Mouse (Mus musculus) testis, adult 2 months (tissue): ENCODE measurements around the gene Gabrd. TPM values are rescaled to one million over a fixed set of nuclear protein-coding genes. Genes with fewer than 3 reads are reported as not detected.

ENCODE experiments used
- H3K27ac ChIP-seq: fragments of 200-500 bp; 2 replicates; pipeline ENCODE4 v1.5.1; 2012; ENCODE audit warnings: low read depth, low read length; ENCODE audit not compliant: control insufficient read depth, insufficient read depth
- H3K27me3 ChIP-seq: fragments of 200-500 bp; 2 replicates; pipeline ENCODE4 v1.6.1; 2012; ENCODE audit warnings: mild to moderate bottlenecking, low read length, moderate library complexity; ENCODE audit not compliant: control insufficient read depth, insufficient read depth
- H3K36me3 ChIP-seq: fragments of 200-500 bp; 2 replicates; pipeline ENCODE4 v1.6.1; 2012; ENCODE audit warnings: mild to moderate bottlenecking, low read length; ENCODE audit not compliant: control insufficient read depth, insufficient read depth
- H3K4me1 ChIP-seq: fragments of 200-500 bp; 2 replicates; pipeline ENCODE4 v1.6.1; 2012; ENCODE audit warnings: low read length; ENCODE audit not compliant: control insufficient read depth, insufficient read depth
- H3K4me3 ChIP-seq: fragments of 200-500 bp; 2 replicates; pipeline ENCODE4 v1.5.1; 2012; ENCODE audit warnings: low read depth, mild to moderate bottlenecking, low read length, moderate library complexity, mixed read lengths; ENCODE audit not compliant: control insufficient read depth
- CTCF ChIP-seq: fragments of 200-500 bp; IDR thresholded peaks from 2 replicates; pipeline ENCODE4 v1.5.1; 2012; ENCODE audit warnings: low read depth, mild to moderate bottlenecking, inconsistent platforms, low read length, moderate library complexity; ENCODE audit not compliant: control insufficient read depth, insufficient read depth, insufficient replicate concordance
- POLR2A ChIP-seq: fragments of 200-500 bp; IDR thresholded peaks from 2 replicates; pipeline ENCODE4 v1.6.1; 2012; ENCODE audit warnings: low read depth, mild to moderate bottlenecking, inconsistent platforms, low read length, moderate library complexity; ENCODE audit not compliant: control insufficient read depth
- polyA plus RNA-seq: library from polyadenylated mRNA; depleted of rRNA; stranded (reverse); fragments of >200 nt; gene quantifications from 2 replicates; pipeline ENCODE4 v1.2.3, GENCODE M21; 2012; rRNA removed

Gabrd gene
- polyA plus RNA-seq, 1 experiment: 0.17 TPM

GRCm38 (mm10) chr4:155344299-155344600 is 53.7 kb downstream of the Gabrd start:
- Histone ChIP-seq H3K27me3 (no peaks in the 10 kb centered on the region; the same call in none of the 2 replicates), H3K27ac (no peak overlapping the region), H3K4me3 (no peak overlapping the region), H3K4me1 (peaks cover 11% of the 10 kb centered on the region), H3K36me3 (no peaks in the 10 kb centered on the region)
- TF ChIP-seq CTCF (no peak), POLR2A (no peak)

DNA sequence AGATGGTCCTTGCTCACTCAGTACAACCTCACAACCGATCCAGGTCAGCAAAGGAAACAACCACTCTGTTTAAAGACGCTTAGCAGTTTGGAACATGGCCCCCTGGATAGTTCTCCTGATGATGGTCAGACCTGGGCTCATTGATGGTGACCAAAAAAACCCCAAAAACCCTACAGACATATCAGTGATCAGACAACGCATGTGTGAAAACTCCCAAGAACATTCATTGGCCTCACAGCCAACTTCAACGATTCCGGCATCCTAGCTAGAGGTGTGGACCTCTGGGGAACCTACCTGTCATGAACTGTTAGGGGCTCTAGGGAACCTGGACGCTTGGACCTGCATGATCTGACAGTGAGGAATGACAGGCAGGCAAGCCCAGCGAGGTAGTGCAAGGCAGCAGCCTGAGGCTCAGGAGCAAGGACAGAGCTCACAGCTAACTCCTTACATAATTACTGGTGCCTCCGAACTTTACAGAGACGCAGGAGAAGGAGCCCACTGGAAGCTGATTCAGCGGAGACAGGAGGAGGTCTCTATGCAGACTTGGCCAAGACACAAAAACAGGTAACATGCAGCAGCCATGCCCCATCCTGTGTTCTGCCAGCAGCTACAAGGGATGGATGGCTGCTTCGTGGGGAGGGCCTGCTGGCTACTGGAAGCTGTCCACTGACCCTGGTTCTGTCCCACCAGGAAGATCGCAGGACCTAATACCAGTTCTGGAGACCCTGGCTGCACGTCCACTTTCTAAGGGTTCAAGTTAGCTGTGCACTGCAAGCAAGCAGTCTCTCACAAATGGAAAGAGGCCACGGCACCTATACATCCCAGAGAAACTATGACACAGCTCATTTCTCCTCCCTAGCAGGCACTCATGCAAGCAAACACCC is 54.3 kb downstream of the Gabrd start:
- Histone ChIP-seq H3K36me3 (no peaks in the 10 kb centered on the region), H3K27ac (no peak overlapping the region), H3K4me1 (peaks cover 11% of the 10 kb centered on the region), H3K27me3 (no peaks in the 10 kb centered on the region; the same call in none of the 2 replicates), H3K4me3 (no peak overlapping the region)
- TF ChIP-seq POLR2A (no peak), CTCF (no peak)

- Histone ChIP-seq H3K27ac (no peak overlapping the region), H3K4me1 (no peaks in the 10 kb centered on the region), H3K4me3 (no peak overlapping the region), H3K27me3 (no peaks in the 10 kb centered on the region), H3K36me3 (no peaks in the 10 kb centered on the region)
- TF ChIP-seq POLR2A (no peak), CTCF (no peak)
Observed at GRCm38 (mm10) chr4:155336284-155337050, 61.4 kb downstream of the Gabrd start.

Other genes starting within 250 kb of the Gabrd start
- 5.0 and 6.4 TPM in 2 replicates for gene Ski, start 175.5 kb downstream of the Gabrd start, polyA plus RNA-seq
- gene Faap20, start 148.3 kb downstream of the Gabrd start, polyA plus RNA-seq: 12.4 and 12.7 TPM in 2 replicates
- gene Prkcz, start 36.8 kb downstream of the Gabrd start, polyA plus RNA-seq: 16.5 and 21.1 TPM in 2 replicates
- gene Cfap74, start 11.1 kb upstream of the Gabrd start, polyA plus RNA-seq: 79.6 and 79.9 TPM in 2 replicates
- gene Tmem52, start 71.0 kb upstream of the Gabrd start, polyA plus RNA-seq: 24.8 and 30.0 TPM in 2 replicates
- gene Gnb1, start 93.2 kb upstream of the Gabrd start, polyA plus RNA-seq: 356 and 422 TPM in 2 replicates
- gene Nadk, start 164.3 kb upstream of the Gabrd start, polyA plus RNA-seq: 43.1 and 48.9 TPM in 2 replicates
- 3.2 and 3.5 TPM in 2 replicates for gene Slc35e2, start 203.3 kb upstream of the Gabrd start, polyA plus RNA-seq
- gene Cdk11b, start 226.7 kb upstream of the Gabrd start, polyA plus RNA-seq: 23.6 and 29.9 TPM in 2 replicates
- gene Gm10563, start 247.3 kb upstream of the Gabrd start, polyA plus RNA-seq: not detected in 2 replicates